Mouse (Mus musculus) fibroblast of lung, adult 2 months (primary cell): Measurements from ENCODE around the gene Slc38a9.

Experiments used
- DNase-seq: peaks from one replicate; pipeline ENCODE4 v3.0.0-alpha.2; 2011; ENCODE audit warnings: low read depth

Slc38a9 gene

GRCm38 (mm10) chr13:112745936-112746694, 85.6 kb downstream of the Slc38a9 start:
- DNase-seq: no peak

- DNase-seq: no peak
Observed at GRCm38 (mm10) chr13:112746695-112747055, 86.1 kb downstream of the Slc38a9 start.

GRCm38 (mm10) chr13:112747808-112748430, 87.4 kb downstream of the Slc38a9 start:
- DNase-seq: no peak

- no peak for DNase-seq
Observed at GRCm38 (mm10) chr13:112748808-112749510, 88.4 kb downstream of the Slc38a9 start.

GRCm38 (mm10) chr13:112749881-112750280, 89.3 kb downstream of the Slc38a9 start:
- DNase-seq: no peak

- DNase-seq: no peak
Observed at GRCm38 (mm10) chr13:112751454-112752308, 91.1 kb downstream of the Slc38a9 start.

- DNase-seq: no peak
Observed at GRCm38 (mm10) chr13:112752309-112752975, 91.9 kb downstream of the Slc38a9 start.

- no peak for DNase-seq
Observed at GRCm38 (mm10) chr13:112753522-112753921, 93.0 kb downstream of the Slc38a9 start.

GRCm38 (mm10) chr13:112754871-112755270, 94.3 kb downstream of the Slc38a9 start:
- DNase-seq: no peak

GRCm38 (mm10) chr13:112755507-112756010, 95.0 kb downstream of the Slc38a9 start:
- DNase-seq: no peak

GRCm38 (mm10) chr13:112757395-112757794, 96.8 kb downstream of the Slc38a9 start:
- no peak for DNase-seq

GRCm38 (mm10) chr13:112758546-112759090, 98.1 kb downstream of the Slc38a9 start:
- no peak for DNase-seq

GRCm38 (mm10) chr13:112759364-112759763, 98.8 kb downstream of the Slc38a9 start:
- no peak for DNase-seq

GRCm38 (mm10) chr13:112759777-112760537, 99.4 kb downstream of the Slc38a9 start:
- DNase-seq: no peak

- no peak for DNase-seq
Observed at GRCm38 (mm10) chr13:112760538-112760881, 100.0 kb downstream of the Slc38a9 start.

- no peak for DNase-seq
Observed at GRCm38 (mm10) chr13:112761787-112762186, 101.2 kb downstream of the Slc38a9 start.

GRCm38 (mm10) chr13:112762548-112762947, 102.0 kb downstream of the Slc38a9 start:
- DNase-seq: no peak

- no peak for DNase-seq
Observed at GRCm38 (mm10) chr13:112763531-112764091, 103.1 kb downstream of the Slc38a9 start.

- DNase-seq: no peak
Observed at GRCm38 (mm10) chr13:112764556-112764955, 104.0 kb downstream of the Slc38a9 start.

- DNase-seq: no peak
Observed at GRCm38 (mm10) chr13:112765654-112766053, 105.1 kb downstream of the Slc38a9 start.
